14 mouse cellular contexts compared by ENCODE assay signal in the genomic region with DNA sequence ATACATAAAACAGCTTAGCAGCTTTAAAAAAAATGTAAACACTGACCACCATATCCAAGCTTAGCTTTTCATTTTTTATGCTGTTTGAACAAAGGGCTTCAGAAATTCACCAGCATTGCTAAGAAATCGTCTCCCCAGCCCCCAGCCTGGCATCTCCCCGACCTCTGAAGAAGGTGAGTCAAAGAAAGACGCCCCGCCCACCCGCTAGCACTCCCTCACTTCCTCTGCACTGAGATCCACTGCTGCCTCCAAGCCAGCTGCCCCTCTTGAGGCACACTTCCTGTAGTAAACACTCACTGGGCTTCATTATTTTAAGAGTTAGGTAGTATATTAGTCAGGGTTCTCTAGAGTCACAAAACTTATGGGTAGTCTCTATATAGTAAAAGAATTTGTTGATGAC. TPM values are rescaled to one million over a fixed set of nuclear protein-coding genes. Genes with fewer than 3 reads are reported as not detected.
DNase-seq lines count a peak whose midpoint lies in the region; ATAC-seq and TF ChIP-seq lines count a peak whose summit lies in the region.
"Had no signal": no experiment of that assay in that cellular context is flagged by ENCODE, and none has a peak within 500 bp of the region (broad histone marks: within the 10 kb centered on the region; RNA-seq: fewer than 3 reads in every experiment).

No protein-coding gene starts in this region.

- peaks cover 10% of the 10 kb centered on the region for H3K4me1 ChIP-seq in midbrain, embryonic 11.5 days (ENCODE audit: control insufficient read depth, insufficient read depth, low read length)
- H3K4me1 ChIP-seq in midbrain, embryonic 16.5 days (ENCODE audit: control insufficient read depth, insufficient read depth, low read length), result peaks cover 6% of the 10 kb centered on the region; the same call in 1 of the 2 replicates
- peaks cover 89% of the 10 kb centered on the region for H3K4me1 ChIP-seq in megakaryocyte, embryonic 14.5 days

- H3K9me3 ChIP-seq in midbrain, embryonic 11.5 days (ENCODE audit: control insufficient read depth, low read length), result no peaks in the 10 kb centered on the region
- H3K9me3 ChIP-seq in midbrain, embryonic 16.5 days (replicated peaks; ENCODE audit: control insufficient read depth, low read length, poor library complexity, severe bottlenecking), result no peaks in the 10 kb centered on the region; the same call in 1 of the 2 replicates
- no peaks in the 10 kb centered on the region for H3K9me3 ChIP-seq in megakaryocyte, embryonic 14.5 days
- H3K9me3 ChIP-seq: limb, embryonic 15.5 days had no signal

- no peak overlapping the region for H3K4me3 ChIP-seq in midbrain, embryonic 11.5 days (ENCODE audit: low read depth, low read length)
- no peak overlapping the region for H3K4me3 ChIP-seq in midbrain, embryonic 16.5 days (ENCODE audit: low read depth, low read length)
- peak overlapping the region; percentile 79 for H3K4me3 ChIP-seq in megakaryocyte, embryonic 14.5 days (replicated peaks)
- H3K4me3 ChIP-seq in gastrocnemius, adult 2 months, result no peak overlapping the region
- H3K4me3 ChIP-seq: erythroblast, embryonic 14.5 days; limb, embryonic 15.5 days had no signal

- H3K36me3 ChIP-seq in midbrain, embryonic 11.5 days (ENCODE audit: control insufficient read depth, insufficient read depth, low read length), result no peaks in the 10 kb centered on the region
- H3K36me3 ChIP-seq in midbrain, embryonic 16.5 days (ENCODE audit: control insufficient read depth, insufficient read depth, low read length), result no peaks in the 10 kb centered on the region
- peaks cover 71% of the 10 kb centered on the region for H3K36me3 ChIP-seq in megakaryocyte, embryonic 14.5 days (replicated peaks; ENCODE audit: low read length)
- H3K36me3 ChIP-seq: limb, embryonic 15.5 days had no signal

- no peaks in the 10 kb centered on the region for H3K27me3 ChIP-seq in midbrain, embryonic 11.5 days (ENCODE audit: control insufficient read depth, insufficient read depth, low read length)
- H3K27me3 ChIP-seq in midbrain, embryonic 16.5 days (ENCODE audit: control insufficient read depth, insufficient read depth, low read depth, low read length), result no peaks in the 10 kb centered on the region
- no peaks in the 10 kb centered on the region for H3K27me3 ChIP-seq in megakaryocyte, embryonic 14.5 days (replicated peaks)
- H3K27me3 ChIP-seq: limb, embryonic 15.5 days had no signal

- no peak overlapping the region for H3K27ac ChIP-seq in midbrain, embryonic 11.5 days (ENCODE audit: low read depth, low read length)
- H3K27ac ChIP-seq in midbrain, embryonic 16.5 days (ENCODE audit: low read length), result no peak overlapping the region
- no peak overlapping the region for H3K27ac ChIP-seq in gastrocnemius, adult 2 months
- H3K27ac ChIP-seq: hindbrain, embryonic 14.5 days; limb, embryonic 15.5 days had no signal

- no peak overlapping the region for H3K9ac ChIP-seq in midbrain, embryonic 11.5 days (ENCODE audit: low read length)
- no peak overlapping the region for H3K9ac ChIP-seq in midbrain, embryonic 16.5 days (ENCODE audit: low read depth, low read length)
- H3K9ac ChIP-seq: hindbrain, embryonic 14.5 days; limb, embryonic 15.5 days had no signal

- no peak for TF ChIP-seq CTCF in gastrocnemius, adult 2 months (IDR thresholded peaks at IDR 0.05)

- peak; percentile 77 for DNase-seq in midbrain, embryonic 11.5 days (ENCODE audit: low spot score, missing footprints)
- DNase-seq in thymus, postnatal 4 days, result peak; percentile 87
- no peak for DNase-seq in layer of hippocampus, postnatal 36 days
- DNase-seq in embryo, embryonic 11 days, result no peak
- DNase-seq in gastrocnemius, adult 2 months, result no peak
- DNase-seq: cerebellum, postnatal 14 days; gastrocnemius, postnatal 10 days; midbrain, embryonic 14.5 days had no signal

- intact Hi-C loops in gastrocnemius, adult 2 months (cut with DNase I), result no loop called here

- H3K4me2 ChIP-seq in midbrain, embryonic 11.5 days, result no peak overlapping the region
- H3K4me2 ChIP-seq in midbrain, embryonic 16.5 days (ENCODE audit: low read length), result no peak overlapping the region
- H3K4me2 ChIP-seq: hindbrain, embryonic 14.5 days; limb, embryonic 15.5 days had no signal

- WGBS in midbrain, embryonic 11.5 days, result 43% methylated on average over 5 of the region's 5 CpGs
- 52% methylated on average over 5 of the region's 5 CpGs for WGBS in midbrain, embryonic 16.5 days

- no peak for ATAC-seq in midbrain, embryonic 11.5 days (ENCODE audit: low FRiP score)
- no peak for ATAC-seq in midbrain, embryonic 16.5 days
- peak; percentile 62 for ATAC-seq in activated CD4-positive, CD25-positive, alpha-beta regulatory T cell, adult 4 months

RNA-seq across cellular contexts. Expression of gene Mapk6, which starts 4.4 kb away (rescaled TPM):
- 193 and 199 TPM in 2 replicates for polyA plus RNA-seq in midbrain, embryonic 11.5 days (2014; fragmentation: Nextera tagmentation; extraction: Ambion mirVana)
- polyA plus RNA-seq in midbrain, embryonic 16.5 days (2015; fragmentation: Nextera tagmentation; extraction: Ambion mirVana), result 147 and 162 TPM in 2 replicates
- 10 to 100 TPM; 43.5 to 51.0 TPM for polyA plus RNA-seq in activated CD4-positive, CD25-positive, alpha-beta regulatory T cell, adult 4 months (2017; shearing (Covaris generic))
- 31.3 and 53.1 TPM in 2 replicates for polyA plus RNA-seq in megakaryocyte, embryonic 14.5 days (2012; ENCODE audit: insufficient read depth, low replicate concordance)
- 10 to 100 TPM; 27.4 to 28.1 TPM for total RNA-seq in layer of hippocampus, postnatal 36 days (2021)
- total RNA-seq in gastrocnemius, adult 2 months (2021), result 10 to 100 TPM; 26.4 to 29.6 TPM

RNA-seq across cellular contexts. Expression of gene Leo1, which starts 27.1 kb away (rescaled TPM):
- polyA plus RNA-seq in midbrain, embryonic 11.5 days (2014; fragmentation: Nextera tagmentation; extraction: Ambion mirVana), result 45.2 and 49.9 TPM in 2 replicates
- 43.6 and 48.2 TPM in 2 replicates for polyA plus RNA-seq in midbrain, embryonic 16.5 days (2015; fragmentation: Nextera tagmentation; extraction: Ambion mirVana)
- polyA plus RNA-seq in activated CD4-positive, CD25-positive, alpha-beta regulatory T cell, adult 4 months (2017; shearing (Covaris generic)), result 10 to 100 TPM; 33.4 to 43.1 TPM
- 3.6 and 17.0 TPM in 2 replicates for polyA plus RNA-seq in megakaryocyte, embryonic 14.5 days (2012; ENCODE audit: insufficient read depth, low replicate concordance)
- 10 to 100 TPM; 22.8 to 23.9 TPM for total RNA-seq in layer of hippocampus, postnatal 36 days (2021)
- 10 to 100 TPM; 23.3 to 28.5 TPM for total RNA-seq in gastrocnemius, adult 2 months (2021)

Comparison
In these comparisons a context has a peak if more than half of its experiments do, and no peak if none do; other contexts are left out.
1. DNase-seq: peak in midbrain, embryonic 11.5 days (single experiment) and thymus, postnatal 4 days (single experiment); none in layer of hippocampus, postnatal 36 days (0 of 2), embryo, embryonic 11 days (single experiment) and gastrocnemius, adult 2 months (single experiment).